Mouse (Mus musculus) intestine, embryonic 14.5 days (tissue): ENCODE data around the gene Ralgps1. TPM values are rescaled to one million over a fixed set of nuclear protein-coding genes. Genes with fewer than 3 reads are reported as not detected.
A peak's percentile ranks its signal among the peaks of the same experiment; 100 is the strongest.
"Not testable (repeated sequence)": the region's sequence is repeated elsewhere in the genome, so short reads cannot be mapped to it uniquely, and the experiment has no call there.

Experiments used
- ATAC-seq: fragments of 200-750 bp; cut with Nextera tagmentation; replicated peaks from 2 replicates; pipeline ENCODE4 v1.8.0; 2017; ENCODE audit warnings: low read depth, moderate number of reproducible peaks, moderate TSS enrichment, moderate library complexity; ENCODE audit not compliant: low FRiP score, low TSS enrichment
- DNase-seq: peaks from one replicate; pipeline ENCODE4 v3.0.0-alpha.2; 2018; ENCODE audit warnings: low spot score
- H3K27ac ChIP-seq: fragments of 300-500 bp; sonication (generic); 2 replicates; pipeline ENCODE4 v1.5.1; 2014; ENCODE audit warnings: low read depth, mild to moderate bottlenecking, control low read depth
- H3K27me3 ChIP-seq: fragments of 300-500 bp; sonication (generic); replicated peaks from 2 replicates; pipeline ENCODE4 v1.6.1; 2014; ENCODE audit warnings: low read length, control low read depth; ENCODE audit not compliant: control insufficient read depth, insufficient read depth
- H3K36me3 ChIP-seq: fragments of 300-500 bp; sonication (generic); 2 replicates; pipeline ENCODE4 v1.6.1; 2014; ENCODE audit warnings: low read length, control low read depth; ENCODE audit not compliant: control insufficient read depth, insufficient read depth
- H3K4me1 ChIP-seq: fragments of 300-500 bp; sonication (generic); replicated peaks from 2 replicates; pipeline ENCODE4 v1.6.1; 2014; ENCODE audit warnings: low read length, control low read depth, mixed read lengths; ENCODE audit not compliant: control insufficient read depth, insufficient read depth
- H3K4me2 ChIP-seq: fragments of 300-500 bp; sonication (generic); 2 replicates; pipeline ENCODE4 v1.6.1; 2014; ENCODE audit warnings: low read length
- H3K4me3 ChIP-seq: fragments of 300-500 bp; sonication (generic); 2 replicates; pipeline ENCODE4 v1.5.1; 2014; ENCODE audit warnings: low read depth, low read length, control low read depth, mixed read lengths
- H3K9ac ChIP-seq: fragments of 300-500 bp; sonication (generic); 2 replicates; pipeline ENCODE4 v1.6.1; 2014; ENCODE audit warnings: mild to moderate bottlenecking, low read length
- H3K9me3 ChIP-seq: fragments of 300-500 bp; sonication (generic); 2 replicates; pipeline ENCODE4 v1.6.1; 2016; ENCODE audit warnings: low read length, control low read depth; ENCODE audit not compliant: control insufficient read depth
- WGBS: fragments of 180-500 bp; shearing (Covaris S2); extraction: QIAGEN DNeasy Blood & Tissue Kit; methylation state at CpG from one replicate; pipeline ENCODE4 v1.1.7; 2014; 5-methylcytosine and 5-hydroxymethylcytosine counted together
- polyA plus RNA-seq: library from polyadenylated mRNA; unstranded; fragments of >200 nt; fragmentation: Nextera tagmentation; extraction: Ambion mirVana; gene quantifications from 2 replicates; pipeline ENCODE4 v1.2.1, GENCODE M21; 2014

Gene Ralgps1
- polyA plus RNA-seq, 1 experiment from 2014 or later, result 7.3 TPM

GRCm38 (mm10) chr2:33129005-33129404 lies 242.3 kb downstream of the Ralgps1 start:
- no peak for ATAC-seq
- WGBS, result 75% methylated on average over 2 of the region's 2 CpGs
- H3K4me1 ChIP-seq, result peaks cover 4% of the 10 kb centered on the region; the same call in 1 of the 2 replicates

GRCm38 (mm10) chr2:33127271-33127670 lies 244.0 kb downstream of the Ralgps1 start:
- no peak overlapping the region for H3K4me2 ChIP-seq
- H3K27ac ChIP-seq, result no peak overlapping the region
- H3K27me3 ChIP-seq, result peaks cover under 1% of the 10 kb centered on the region
- H3K9me3 ChIP-seq, result no peaks in the 10 kb centered on the region
- peaks cover 4% of the 10 kb centered on the region; the same call in 1 of the 2 replicates for H3K4me1 ChIP-seq
- no peaks in the 10 kb centered on the region for H3K36me3 ChIP-seq
- no peak for ATAC-seq
- no peak overlapping the region for H3K4me3 ChIP-seq
- WGBS, result 70% methylated on average over 2 of the region's 2 CpGs
- no peak for DNase-seq
- no peak overlapping the region for H3K9ac ChIP-seq

More at GRCm38 (mm10) chr2:33129005-33129404, 242.3 kb downstream of the Ralgps1 start:
- Histone ChIP-seq H3K9ac (no peak overlapping the region), H3K9me3 (no peaks in the 10 kb centered on the region), H3K4me2 (peak overlapping the region; percentile 91; the same call in 1 of the 2 replicates), H3K36me3 (no peaks in the 10 kb centered on the region), H3K27ac (no peak overlapping the region), H3K4me3 (no peak overlapping the region), H3K27me3 (peaks cover 7% of the 10 kb centered on the region)
- no peak for DNase-seq

GRCm38 (mm10) chr2:33122856-33123255 lies 248.4 kb downstream of the Ralgps1 start:
- 81% methylated on average over 6 of the region's 6 CpGs for WGBS
- Histone ChIP-seq H3K36me3 (no peaks in the 10 kb centered on the region), H3K27ac (no peak overlapping the region), H3K9me3 (no peaks in the 10 kb centered on the region), H3K4me1 (0 out of 2 replicates have a peak, but pooled peaks cover 5% of the 10 kb centered on the region), H3K4me3 (no peak overlapping the region), H3K4me2 (no peak overlapping the region), H3K27me3 (no peaks in the 10 kb centered on the region), H3K9ac (no peak overlapping the region)
- no peak for DNase-seq
- ATAC-seq, result no peak

- 77% methylated on average over 8 of the region's 8 CpGs for WGBS
- H3K4me2 ChIP-seq, result no peak overlapping the region
- ATAC-seq, result no peak
Observed at GRCm38 (mm10) chr2:33100536-33100935, 270.8 kb downstream of the Ralgps1 start.

GRCm38 (mm10) chr2:33097326-33097725 lies 274.0 kb downstream of the Ralgps1 start:
- H3K4me3 ChIP-seq, H3K4me1 ChIP-seq, H3K4me2 ChIP-seq, H3K27ac ChIP-seq, H3K9ac ChIP-seq, H3K9me3 ChIP-seq, H3K36me3 ChIP-seq, DNase-seq, ATAC-seq, H3K27me3 ChIP-seq: not testable (repeated sequence)
- WGBS, result 88% methylated on average over 12 of the region's 12 CpGs

More at GRCm38 (mm10) chr2:33100536-33100935, 270.8 kb downstream of the Ralgps1 start:
- no peaks in the 10 kb centered on the region for H3K36me3 ChIP-seq
- H3K27ac ChIP-seq, result no peak overlapping the region
- no peak for DNase-seq
- no peak overlapping the region for H3K4me3 ChIP-seq
- H3K27me3 ChIP-seq, result no peaks in the 10 kb centered on the region
- H3K9me3 ChIP-seq, result no peaks in the 10 kb centered on the region
- no peak overlapping the region for H3K9ac ChIP-seq
- H3K4me1 ChIP-seq, result no peaks in the 10 kb centered on the region

- ATAC-seq, result no peak
- no peaks in the 10 kb centered on the region for H3K27me3 ChIP-seq
- H3K4me1 ChIP-seq, result no peaks in the 10 kb centered on the region
- no peak overlapping the region for H3K9ac ChIP-seq
- no peak overlapping the region for H3K4me2 ChIP-seq
- no peaks in the 10 kb centered on the region for H3K36me3 ChIP-seq
- 69% methylated on average over 10 of the region's 10 CpGs for WGBS
- no peak overlapping the region for H3K27ac ChIP-seq
- no peak for DNase-seq
- no peaks in the 10 kb centered on the region for H3K9me3 ChIP-seq
- no peak overlapping the region for H3K4me3 ChIP-seq
Observed at GRCm38 (mm10) chr2:33095221-33095671, 276.0 kb downstream of the Ralgps1 start.

GRCm38 (mm10) chr2:33090620-33091520 lies 280.4 kb downstream of the Ralgps1 start:
- Histone ChIP-seq H3K4me3 (no peak overlapping the region), H3K27ac (no peak overlapping the region), H3K4me2 (no peak overlapping the region), H3K27me3 (no peaks in the 10 kb centered on the region), H3K4me1 (no peaks in the 10 kb centered on the region), H3K9me3 (no peaks in the 10 kb centered on the region), H3K36me3 (no peaks in the 10 kb centered on the region), H3K9ac (no peak overlapping the region)
- WGBS, result 87% methylated on average over 8 of the region's 8 CpGs
- ATAC-seq (no peak), DNase-seq (no peak)

GRCm38 (mm10) chr2:33090033-33090400 lies 281.3 kb downstream of the Ralgps1 start:
- H3K9me3 ChIP-seq, H3K27ac ChIP-seq, H3K27me3 ChIP-seq, H3K36me3 ChIP-seq, H3K4me3 ChIP-seq, ATAC-seq, H3K9ac ChIP-seq, H3K4me1 ChIP-seq, DNase-seq, H3K4me2 ChIP-seq: not testable (repeated sequence)
- 80% methylated on average over 1 of the region's 1 CpGs for WGBS
